Mouse (Mus musculus): ENCODE measurements at regions not wholly inside any gene's neighbourhood (a gene's known extent, or its start where the extent isn't known, plus 50 kb on each side); places are given as distances from the start of the nearest gene placed in this dataset.

- no peak for DNase-seq
Measured at GRCm38 (mm10) chr4:45585188-45585820, 53.0 kb upstream of the Shb start.

GRCm38 (mm10) chr4:45583966-45584365, 51.7 kb upstream of the Shb start:
- no peak for DNase-seq

GRCm38 (mm10) chr4:45582496-45582895, 50.2 kb upstream of the Shb start:
- DNase-seq = no peak
